Mouse (Mus musculus): ENCODE results near the gene H3f3b. TPM values are rescaled to one million over a fixed set of nuclear protein-coding genes. Genes with fewer than 3 reads are reported as not detected.

The H3f3b gene
- polyA plus RNA-seq, 1 experiment from 2014 or later: 2,341 TPM

DNA sequence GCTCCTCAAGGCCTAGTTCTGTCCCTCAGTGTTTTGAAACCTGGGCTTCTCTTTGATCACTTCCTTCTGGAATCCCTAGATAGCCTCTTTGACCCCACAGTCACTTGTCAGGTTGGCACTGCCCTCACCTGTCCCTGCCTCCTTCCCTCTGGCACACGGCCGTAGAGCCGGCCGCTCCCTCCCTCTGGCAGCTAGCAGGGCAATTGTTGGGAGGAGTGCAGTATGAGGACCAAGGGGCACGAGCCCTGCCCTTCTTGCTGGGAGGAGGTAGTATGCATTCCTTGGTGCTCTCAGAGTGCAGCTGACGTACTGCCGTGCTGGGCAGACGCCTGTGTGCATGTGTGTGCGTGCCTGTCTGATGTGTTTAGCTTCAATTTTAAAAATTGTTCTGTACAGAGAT, 32.8 kb upstream of the H3f3b start:
- H3K9ac ChIP-seq: no peak overlapping the region
- H3K4me3 ChIP-seq (replicated peaks): no peak overlapping the region
- no peaks in the 10 kb centered on the region for H3K27me3 ChIP-seq
- no peaks in the 10 kb centered on the region for H3K9me3 ChIP-seq
- H3K4me2 ChIP-seq: no peak overlapping the region
- 91% methylated on average over 9 of the region's 9 CpGs for WGBS
- peaks cover 9% of the 10 kb centered on the region; the same call in 1 of the 2 replicates for H3K4me1 ChIP-seq
- no peak for ATAC-seq (ENCODE audit: low FRiP score)
- no peak overlapping the region for H3K27ac ChIP-seq
- peaks cover 70% of the 10 kb centered on the region for H3K36me3 ChIP-seq (replicated peaks)

DNA sequence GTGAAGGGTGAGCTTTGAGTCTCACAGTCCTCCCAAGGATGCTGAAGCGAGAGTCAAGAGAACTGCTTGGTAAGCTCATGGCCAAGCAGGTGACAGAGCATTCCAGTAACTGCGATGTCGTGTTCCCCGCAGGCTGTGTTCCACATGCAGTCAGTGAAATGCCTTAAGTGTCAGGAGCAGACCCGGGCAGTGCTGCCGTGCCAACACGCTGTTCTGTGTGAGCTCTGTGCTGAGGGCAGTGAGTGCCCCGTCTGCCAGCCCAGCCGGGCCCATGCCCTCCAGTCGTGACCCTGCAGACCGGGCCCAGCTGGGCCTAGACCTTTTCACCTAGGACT, 31.9 kb upstream of the H3f3b start:
- ATAC-seq (ENCODE audit: low FRiP score): no peak
- no peak overlapping the region for H3K27ac ChIP-seq
- peaks cover 9% of the 10 kb centered on the region; the same call in 1 of the 2 replicates for H3K4me1 ChIP-seq
- no peaks in the 10 kb centered on the region for H3K9me3 ChIP-seq
- 96% methylated on average over 11 of the region's 11 CpGs for WGBS
- H3K4me3 ChIP-seq (replicated peaks): no peak overlapping the region
- no peak overlapping the region for H3K4me2 ChIP-seq
- peaks cover 78% of the 10 kb centered on the region for H3K36me3 ChIP-seq (replicated peaks)
- no peak overlapping the region for H3K9ac ChIP-seq
- H3K27me3 ChIP-seq: no peaks in the 10 kb centered on the region

DNA sequence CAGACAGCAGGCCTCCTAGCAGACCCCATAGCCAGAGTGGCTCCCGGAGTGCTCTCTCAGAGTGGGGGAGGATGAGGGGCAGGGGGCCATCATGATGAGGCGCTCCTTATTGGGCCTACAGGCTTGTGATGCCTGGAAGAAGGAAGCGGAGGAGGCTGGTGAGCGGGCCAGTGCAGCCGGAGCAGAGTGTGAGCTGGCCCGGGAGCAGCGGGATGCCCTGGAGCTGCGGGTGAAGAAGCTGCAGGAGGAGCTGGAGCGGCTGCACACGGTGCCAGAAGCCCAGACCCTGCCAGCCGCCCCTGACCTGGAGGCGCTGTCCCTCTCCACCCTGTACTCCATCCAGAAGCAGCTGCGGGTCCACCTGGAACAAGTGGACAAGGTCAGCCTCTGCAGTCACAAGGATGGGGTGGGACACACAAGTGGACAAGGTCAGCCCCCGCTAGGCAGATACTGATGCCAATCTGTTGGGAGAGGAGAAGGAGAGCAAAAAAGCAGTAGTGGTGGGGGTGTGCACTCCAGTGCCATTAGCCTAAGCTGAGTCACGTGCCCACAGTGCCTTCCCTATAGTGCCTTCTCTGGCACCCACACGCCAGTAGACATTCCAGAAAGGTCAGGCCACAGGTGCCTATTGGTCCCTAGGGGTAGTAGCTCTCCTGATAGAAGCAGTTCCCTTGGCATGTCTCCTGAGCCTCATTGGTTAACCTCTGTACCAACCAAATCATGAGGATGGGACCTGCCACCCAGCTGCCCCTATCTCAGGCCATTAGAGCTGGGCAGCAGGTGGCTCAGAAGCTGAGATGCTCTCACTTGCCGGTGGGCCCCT, 31.3 kb upstream of the H3f3b start:
- Histone ChIP-seq H3K9me3 (no peaks in the 10 kb centered on the region), H3K4me3 (replicated peaks) (no peak overlapping the region), H3K9ac (no peak overlapping the region), H3K27me3 (no peaks in the 10 kb centered on the region), H3K4me2 (no peak overlapping the region), H3K27ac (0 out of 2 replicates have a peak overlapping the region, but pooled peaks have one; percentile 13), H3K4me1 (peaks cover 9% of the 10 kb centered on the region; the same call in 1 of the 2 replicates), H3K36me3 (replicated peaks) (peaks cover 84% of the 10 kb centered on the region)
- WGBS: 94% methylated on average over 17 of the region's 17 CpGs
- ATAC-seq (ENCODE audit: low FRiP score): no peak

DNA sequence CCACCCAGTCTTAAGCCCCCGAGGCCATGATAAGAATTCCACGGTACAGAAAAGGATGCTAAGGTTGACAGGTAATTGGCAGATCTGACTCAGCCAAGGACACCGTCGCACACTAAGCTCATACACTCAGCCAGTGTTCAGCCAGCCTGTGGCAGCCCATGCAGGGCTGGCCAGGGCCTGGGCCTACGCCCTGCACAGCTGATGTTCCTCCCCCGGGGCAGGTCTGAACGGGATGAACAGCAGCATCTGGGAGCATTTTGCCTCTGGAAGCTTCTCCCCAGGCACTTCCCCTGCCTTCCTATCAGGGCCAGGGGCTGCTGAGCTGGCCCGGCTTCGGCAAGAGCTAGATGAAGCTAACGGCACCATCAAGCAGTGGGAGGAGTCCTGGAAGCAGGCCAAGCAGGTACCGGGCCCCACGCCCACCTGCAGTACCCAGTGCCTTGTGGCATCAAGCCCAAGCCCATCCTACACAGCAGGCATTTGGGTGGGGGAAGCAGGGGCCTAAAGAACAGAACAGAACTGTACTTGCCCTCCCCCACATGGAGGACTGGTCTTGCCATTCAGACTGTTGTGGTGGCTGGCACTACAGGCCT, 30.4 kb upstream of the H3f3b start:
- no peak for ATAC-seq (ENCODE audit: low FRiP score)
- H3K9me3 ChIP-seq: no peaks in the 10 kb centered on the region
- 85% methylated on average over 12 of the region's 12 CpGs for WGBS
- no peaks in the 10 kb centered on the region for H3K27me3 ChIP-seq
- no peak overlapping the region for H3K27ac ChIP-seq
- H3K9ac ChIP-seq: no peak overlapping the region
- H3K36me3 ChIP-seq (replicated peaks): peaks cover 92% of the 10 kb centered on the region
- H3K4me2 ChIP-seq: no peak overlapping the region
- peaks cover 9% of the 10 kb centered on the region; the same call in 1 of the 2 replicates for H3K4me1 ChIP-seq
- H3K4me3 ChIP-seq (replicated peaks): no peak overlapping the region

DNA sequence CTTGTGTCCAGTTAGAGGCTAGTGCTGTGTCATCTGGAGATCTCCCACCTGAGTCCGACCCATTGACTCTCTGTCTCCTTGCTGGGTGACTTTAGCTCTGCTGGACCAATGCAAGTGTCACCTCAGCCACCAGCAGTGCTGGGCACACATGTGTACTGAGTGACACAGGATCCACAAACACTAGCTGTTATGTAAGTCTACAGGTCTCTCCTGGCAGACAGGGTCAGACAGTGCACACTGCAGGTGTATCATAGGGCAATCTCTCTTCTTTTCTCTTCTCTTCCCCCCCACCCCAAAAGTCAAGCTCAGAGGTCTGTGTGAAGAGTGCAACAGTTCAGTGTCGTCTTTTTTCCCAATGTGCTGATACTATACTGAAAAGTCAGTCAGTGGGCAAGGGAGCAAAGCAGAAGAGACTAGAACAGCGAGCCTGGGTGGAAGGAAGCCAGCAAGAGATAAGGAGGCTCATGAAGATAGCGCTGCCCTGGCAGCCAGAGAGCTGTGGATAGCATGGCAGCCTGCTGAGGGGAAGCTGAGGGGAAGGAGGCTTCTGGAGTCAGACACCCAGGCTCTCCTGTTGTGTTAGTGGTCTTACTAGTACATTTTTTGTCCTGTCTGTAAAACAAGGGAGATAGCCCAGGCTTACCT, 29.6 kb upstream of the H3f3b start:
- Histone ChIP-seq H3K9me3 (no peaks in the 10 kb centered on the region), H3K27ac (no peak overlapping the region), H3K9ac (no peak overlapping the region), H3K27me3 (no peaks in the 10 kb centered on the region), H3K36me3 (replicated peaks) (peaks cover 96% of the 10 kb centered on the region), H3K4me2 (no peak overlapping the region), H3K4me1 (peaks cover 7% of the 10 kb centered on the region; the same call in 1 of the 2 replicates), H3K4me3 (replicated peaks) (no peak overlapping the region)
- ATAC-seq (ENCODE audit: low FRiP score): no peak
- 92% methylated on average over 4 of the region's 4 CpGs for WGBS

DNA sequence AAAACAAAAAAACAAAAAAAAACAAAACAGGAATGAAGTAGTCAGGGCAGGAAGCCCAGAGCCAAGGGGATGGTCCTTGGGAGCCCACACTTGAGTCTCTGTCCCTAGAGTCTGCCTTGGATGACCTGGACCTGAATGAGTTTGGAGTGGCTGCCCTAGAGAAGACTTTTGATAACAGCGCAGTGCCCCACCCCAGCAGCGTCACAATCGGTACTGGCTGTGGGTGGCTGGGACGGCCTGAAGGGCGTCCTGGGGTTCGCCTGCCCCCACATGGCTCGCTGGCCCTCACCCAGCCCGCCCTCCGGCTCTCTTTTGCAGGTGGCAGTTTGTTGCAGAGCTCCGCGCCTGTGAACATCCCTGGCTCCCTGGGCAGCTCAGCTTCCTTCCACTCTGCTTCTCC, 28.1 kb upstream of the H3f3b start:
- ATAC-seq (ENCODE audit: low FRiP score): no peak
- H3K27ac ChIP-seq: no peak overlapping the region
- H3K4me3 ChIP-seq (replicated peaks): no peak overlapping the region
- peaks cover 98% of the 10 kb centered on the region for H3K36me3 ChIP-seq (replicated peaks)
- WGBS: 94% methylated on average over 11 of the region's 11 CpGs
- H3K27me3 ChIP-seq: no peaks in the 10 kb centered on the region
- no peak overlapping the region for H3K4me2 ChIP-seq
- peaks cover 3% of the 10 kb centered on the region; the same call in 1 of the 2 replicates for H3K4me1 ChIP-seq
- H3K9ac ChIP-seq: no peak overlapping the region
- H3K9me3 ChIP-seq: no peaks in the 10 kb centered on the region

DNA sequence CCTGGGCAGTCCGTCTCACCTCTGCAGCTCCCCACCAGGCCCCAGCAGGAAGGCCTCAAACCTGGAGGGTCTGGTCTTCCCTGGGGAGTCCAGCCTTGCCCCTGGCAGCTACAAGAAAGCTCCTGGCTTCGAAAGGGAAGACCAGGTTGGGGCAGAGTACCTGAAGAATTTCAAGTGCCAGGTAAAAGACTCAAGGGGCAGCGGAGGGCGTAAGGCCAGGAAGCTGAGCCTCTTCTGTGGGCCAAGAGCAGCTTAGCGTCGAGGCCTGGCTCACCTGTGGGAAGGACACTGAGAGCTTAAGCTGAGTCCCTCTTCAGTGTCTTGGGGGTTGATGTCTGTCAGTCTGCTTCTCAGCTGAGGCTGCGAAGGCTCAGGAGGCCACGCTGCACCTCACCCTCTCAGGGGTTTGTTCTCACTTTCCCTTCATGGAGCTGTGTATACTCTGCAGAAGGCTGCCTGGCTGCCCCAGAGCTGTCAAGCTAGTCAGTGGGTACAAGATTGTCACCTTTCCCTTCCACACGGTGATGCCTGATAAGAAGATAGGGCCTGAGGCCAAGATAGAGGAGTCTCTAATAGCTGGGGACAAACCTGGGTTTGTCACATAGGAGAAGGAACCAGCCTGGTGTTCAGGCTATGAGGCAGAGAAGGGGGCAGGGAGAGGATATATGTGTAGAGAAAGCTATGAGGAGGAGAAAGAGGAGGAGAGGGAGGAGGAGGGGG, 25.9 kb upstream of the H3f3b start:
- Histone ChIP-seq H3K9ac (no peak overlapping the region), H3K9me3 (no peaks in the 10 kb centered on the region), H3K27ac (no peak overlapping the region), H3K4me2 (no peak overlapping the region), H3K4me1 (peaks cover 3% of the 10 kb centered on the region; the same call in 1 of the 2 replicates), H3K36me3 (replicated peaks) (peaks cover 98% of the 10 kb centered on the region), H3K4me3 (replicated peaks) (no peak overlapping the region), H3K27me3 (no peaks in the 10 kb centered on the region)
- no peak for ATAC-seq (ENCODE audit: low FRiP score)
- 96% methylated on average over 9 of the region's 9 CpGs for WGBS

DNA sequence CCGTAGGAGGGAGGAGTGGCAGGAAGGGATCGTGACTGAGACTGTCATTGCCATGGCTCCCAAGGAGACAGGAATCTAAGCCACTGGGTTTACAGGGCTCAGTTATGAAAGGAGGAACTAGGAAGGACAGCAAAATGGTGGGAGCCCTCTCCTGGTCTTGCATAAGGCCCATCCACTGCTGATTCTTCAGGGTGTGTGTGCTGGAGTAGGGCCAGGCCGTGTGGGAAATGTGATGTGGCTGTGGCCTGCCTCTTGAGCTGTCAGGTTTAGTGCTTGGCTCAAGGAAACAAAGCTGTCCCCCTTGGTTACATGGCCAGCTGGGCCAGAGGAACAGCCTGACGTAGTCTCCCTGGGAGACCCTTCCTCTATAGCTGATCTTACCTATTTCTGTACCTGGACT, 22.4 kb upstream of the H3f3b start:
- Histone ChIP-seq H3K9ac (no peak overlapping the region), H3K36me3 (replicated peaks) (peaks cover 95% of the 10 kb centered on the region), H3K27ac (no peak overlapping the region), H3K4me2 (no peak overlapping the region), H3K4me3 (replicated peaks) (no peak overlapping the region), H3K4me1 (no peaks in the 10 kb centered on the region), H3K9me3 (no peaks in the 10 kb centered on the region), H3K27me3 (no peaks in the 10 kb centered on the region)
- ATAC-seq (ENCODE audit: low FRiP score): no peak
- WGBS: 84% methylated on average over 4 of the region's 4 CpGs

DNA sequence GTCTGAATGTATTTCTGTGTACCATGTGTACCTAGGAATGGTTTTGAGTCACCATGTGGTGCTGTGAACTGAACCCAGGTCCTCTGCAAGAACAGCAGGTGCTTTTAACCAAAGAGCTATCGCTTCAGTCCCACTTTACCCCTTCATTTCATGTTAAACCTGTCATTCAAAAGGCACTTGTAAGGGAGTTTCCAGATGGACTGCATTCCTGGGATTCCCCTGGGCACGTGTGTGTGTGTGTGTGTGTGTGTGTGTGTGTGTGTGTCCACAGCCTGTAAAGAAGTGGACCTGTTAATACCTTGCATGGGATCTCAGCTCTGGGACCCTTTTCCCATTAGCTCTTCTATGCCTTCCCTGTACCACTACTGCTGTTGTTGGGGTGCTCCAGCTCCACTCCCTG, 21.8 kb upstream of the H3f3b start:
- H3K27ac ChIP-seq: no peak overlapping the region
- H3K9me3 ChIP-seq: no peaks in the 10 kb centered on the region
- no peak overlapping the region for H3K4me3 ChIP-seq (replicated peaks)
- no peaks in the 10 kb centered on the region for H3K4me1 ChIP-seq
- H3K27me3 ChIP-seq: no peaks in the 10 kb centered on the region
- H3K4me2 ChIP-seq: no peak overlapping the region
- 91% methylated on average over 2 of the region's 2 CpGs for WGBS
- ATAC-seq (ENCODE audit: low FRiP score): no peak
- H3K36me3 ChIP-seq (replicated peaks): peaks cover 95% of the 10 kb centered on the region
- H3K9ac ChIP-seq: no peak overlapping the region

DNA sequence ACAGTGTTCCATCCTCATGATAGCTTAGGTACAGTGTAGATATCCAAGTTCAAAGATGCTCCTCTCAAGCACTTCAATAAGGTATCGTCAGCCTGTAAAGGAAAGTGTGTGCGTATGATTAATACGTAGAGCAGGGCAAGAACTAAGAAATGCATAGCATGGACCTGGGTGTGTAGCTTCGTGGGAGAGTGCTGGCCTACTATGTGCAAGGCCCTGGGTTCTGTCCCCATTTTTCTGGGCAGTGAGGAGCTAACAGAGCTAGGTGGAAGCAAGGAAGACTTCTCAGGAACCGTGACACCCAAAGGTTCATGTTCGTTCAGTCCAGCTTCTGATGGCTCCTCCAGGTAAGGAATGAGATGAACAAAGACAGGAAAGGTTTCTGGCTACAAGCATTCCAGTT, 17.4 kb upstream of the H3f3b start:
- no peaks in the 10 kb centered on the region for H3K4me1 ChIP-seq
- 96% methylated on average over 6 of the region's 6 CpGs for WGBS
- no peak for ATAC-seq (ENCODE audit: low FRiP score)

DNA sequence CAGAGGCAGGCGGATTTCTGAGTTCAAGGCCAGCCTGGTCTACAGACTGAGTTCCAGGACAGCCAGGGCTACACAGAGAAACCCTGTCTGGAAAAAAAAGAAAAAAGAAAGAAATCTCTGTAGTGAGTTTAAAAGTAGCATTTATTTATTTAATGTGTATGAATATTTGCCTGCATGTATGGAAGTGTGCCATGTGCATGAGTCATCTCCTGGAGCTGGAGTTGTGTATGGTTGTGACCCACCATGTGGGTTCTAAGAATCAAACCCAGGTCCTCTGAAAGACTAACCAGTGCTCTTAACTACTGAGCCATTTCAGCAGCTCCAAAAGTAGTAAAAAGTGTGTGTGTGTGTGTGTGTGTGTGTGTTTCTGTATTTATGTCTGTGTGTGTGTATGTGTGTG, 15.5 kb upstream of the H3f3b start:
- Histone ChIP-seq H3K9me3 (no peaks in the 10 kb centered on the region), H3K4me1 (no peaks in the 10 kb centered on the region), H3K36me3 (replicated peaks) (peaks cover 82% of the 10 kb centered on the region), H3K4me3 (replicated peaks) (no peak overlapping the region), H3K27ac (no peak overlapping the region), H3K27me3 (no peaks in the 10 kb centered on the region), H3K4me2 (no peak overlapping the region), H3K9ac (no peak overlapping the region)
- ATAC-seq (ENCODE audit: low FRiP score): no peak
- WGBS: 94% methylated on average over 1 of the region's 1 CpGs

More for the DNA sequence above, 17.4 kb upstream of the H3f3b start:
- no peak overlapping the region for H3K4me3 ChIP-seq (replicated peaks)
- no peaks in the 10 kb centered on the region for H3K9me3 ChIP-seq
- peaks cover 84% of the 10 kb centered on the region for H3K36me3 ChIP-seq (replicated peaks)
- no peaks in the 10 kb centered on the region for H3K27me3 ChIP-seq
- no peak overlapping the region for H3K9ac ChIP-seq
- no peak overlapping the region for H3K4me2 ChIP-seq
- no peak overlapping the region for H3K27ac ChIP-seq
